Mouse (Mus musculus) limb, embryonic 14.5 days (tissue): ENCODE data around the gene Ap1g2. TPM values are rescaled to one million over a fixed set of nuclear protein-coding genes. Genes with fewer than 3 reads are reported as not detected.

ENCODE experiments used
- ATAC-seq: fragments of 200-750 bp; cut with Nextera tagmentation; 2 replicates; pipeline ENCODE4 v1.8.0; 2017; ENCODE audit warnings: low read depth, moderate number of reproducible peaks, moderate TSS enrichment; ENCODE audit not compliant: low FRiP score
- DNase-seq: peaks from one replicate; pipeline ENCODE4 v3.0.0-alpha.2; 2015; ENCODE audit warnings: low spot score
- H3K27ac ChIP-seq: fragments of 300-500 bp; sonication (generic); replicated peaks from 2 replicates; pipeline ENCODE4 v1.5.1; 2014; ENCODE audit warnings: low read depth, mild to moderate bottlenecking, low read length, moderate library complexity, mixed read lengths
- H3K27me3 ChIP-seq: fragments of 300-500 bp; sonication (generic); 2 replicates; pipeline ENCODE4 v1.6.1; 2014; ENCODE audit warnings: low read length, mixed read lengths; ENCODE audit not compliant: control insufficient read depth, insufficient read depth
- H3K36me3 ChIP-seq: fragments of 300-500 bp; sonication (generic); 2 replicates; pipeline ENCODE4 v1.6.1; 2014; ENCODE audit warnings: mild to moderate bottlenecking, low read length, moderate library complexity, mixed read lengths; ENCODE audit not compliant: control insufficient read depth, insufficient read depth
- H3K4me1 ChIP-seq: fragments of 300-500 bp; sonication (generic); 2 replicates; pipeline ENCODE4 v1.6.1; 2014; ENCODE audit warnings: antibody characterized with exemption, low read length, mixed read lengths; ENCODE audit not compliant: control insufficient read depth, insufficient read depth
- H3K4me2 ChIP-seq: fragments of 300-500 bp; sonication (generic); replicated peaks from 2 replicates; pipeline ENCODE4 v1.6.1; 2014; ENCODE audit warnings: low read depth, mild to moderate bottlenecking, low read length, moderate library complexity; ENCODE audit not compliant: severe bottlenecking
- H3K4me3 ChIP-seq: fragments of 300-500 bp; sonication (generic); replicated peaks from 2 replicates; pipeline ENCODE4 v1.5.1; 2014; ENCODE audit warnings: low read length
- H3K9ac ChIP-seq: fragments of 300-500 bp; sonication (generic); 2 replicates; pipeline ENCODE4 v1.6.1; 2014; ENCODE audit warnings: mild to moderate bottlenecking, low read depth, low read length, moderate library complexity; ENCODE audit not compliant: severe bottlenecking
- H3K9me3 ChIP-seq: fragments of 300-500 bp; sonication (generic); 2 replicates; pipeline ENCODE4 v1.6.1; 2016; ENCODE audit warnings: low read length; ENCODE audit not compliant: control insufficient read depth
- POLR2A ChIP-seq: fragments of 200-500 bp; IDR thresholded peaks from 2 replicates; pipeline ENCODE4 v1.8.0; 2012; ENCODE audit warnings: inconsistent platforms, mild to moderate bottlenecking, moderate library complexity, borderline replicate concordance; ENCODE audit not compliant: insufficient read depth, insufficient read length; ENCODE audit errors: extremely low read depth
- WGBS: fragments of 180-500 bp; shearing (Covaris S2); extraction: QIAGEN DNeasy Blood & Tissue Kit; methylation state at CpG from one replicate; pipeline ENCODE4 v1.1.7; 2014; 5-methylcytosine and 5-hydroxymethylcytosine counted together
- polyA plus RNA-seq, 2 experiments: library from polyadenylated mRNA; depleted of rRNA in 1 of 2; stranded (reverse) in 1 of 2; unstranded in 1 of 2; fragments of >200 nt; fragmentation: Nextera tagmentation in 1 of 2; extraction: Ambion mirVana in 1 of 2; gene quantifications; 2 replicates each; pipeline versions ENCODE4 v1.2.1 to v1.2.3; 2012 to 2014

The Ap1g2 gene
- polyA plus RNA-seq (2012; rRNA removed): 22.9 and 31.4 TPM in 2 replicates
- 19.5 and 20.4 TPM in 2 replicates for polyA plus RNA-seq (2014; fragmentation: Nextera tagmentation; extraction: Ambion mirVana)

GRCm38 (mm10) chr14:55105836-55106809, at the start of gene Ap1g2:
Ap1g2 (minus strand) TSS chr14:55106593.
- Histone ChIP-seq H3K9ac (peak within 1 kb of the TSS; percentile 63), H3K27me3 (no peaks in the 10 kb centered on the region), H3K36me3 (peaks cover 2% of the 10 kb centered on the region; the same call in 1 of the 2 replicates), H3K4me3 (peak within 1 kb of the TSS; percentile 43), H3K9me3 (no peaks in the 10 kb centered on the region), H3K4me1 (peaks cover 15% of the 10 kb centered on the region), H3K27ac (peak within 1 kb of the TSS; percentile 15; the same call in 1 of the 2 replicates), H3K4me2 (peak within 1 kb of the TSS; percentile 95)
- peak; percentile 79 for ATAC-seq
- WGBS: under 1% methylated on average over 39 of the region's 39 CpGs
- peak; percentile 30; the same call in 1 of the 2 replicates for TF ChIP-seq POLR2A
- peak; percentile 82 for DNase-seq

GRCm38 (mm10) chr14:55152951-55153481, 46.6 kb upstream of the Ap1g2 start:
- Histone ChIP-seq H3K36me3 (no peaks in the 10 kb centered on the region), H3K4me2 (no peak overlapping the region), H3K4me3 (no peak overlapping the region), H3K27ac (no peak overlapping the region), H3K4me1 (no peaks in the 10 kb centered on the region), H3K9me3 (no peaks in the 10 kb centered on the region), H3K27me3 (no peaks in the 10 kb centered on the region), H3K9ac (no peak overlapping the region)
- 84% methylated on average over 16 of the region's 16 CpGs for WGBS
- ATAC-seq (no peak), DNase-seq (no peak)
- TF ChIP-seq POLR2A: no peak

GRCm38 (mm10) chr14:55152174-55152573, 45.8 kb upstream of the Ap1g2 start:
- no peaks in the 10 kb centered on the region for H3K9me3 ChIP-seq
- H3K4me1 ChIP-seq: no peaks in the 10 kb centered on the region
- ATAC-seq (no peak), DNase-seq (no peak)
- no peak for TF ChIP-seq POLR2A
- no peak overlapping the region for H3K4me2 ChIP-seq
- no peaks in the 10 kb centered on the region for H3K36me3 ChIP-seq
- H3K4me3 ChIP-seq: no peak overlapping the region
- no peak overlapping the region for H3K27ac ChIP-seq
- H3K9ac ChIP-seq: no peak overlapping the region
- no peaks in the 10 kb centered on the region for H3K27me3 ChIP-seq
- 86% methylated on average over 4 of the region's 4 CpGs for WGBS

GRCm38 (mm10) chr14:55150985-55151384, 44.6 kb upstream of the Ap1g2 start:
- ATAC-seq: no peak
- no peak for TF ChIP-seq POLR2A
- Histone ChIP-seq H3K9me3 (no peaks in the 10 kb centered on the region), H3K27ac (no peak overlapping the region), H3K4me2 (no peak overlapping the region), H3K4me1 (no peaks in the 10 kb centered on the region), H3K27me3 (no peaks in the 10 kb centered on the region), H3K9ac (no peak overlapping the region), H3K4me3 (no peak overlapping the region), H3K36me3 (no peaks in the 10 kb centered on the region)
- 85% methylated on average over 5 of the region's 5 CpGs for WGBS
- DNase-seq: no peak

- 79% methylated on average over 5 of the region's 5 CpGs for WGBS
- no peaks in the 10 kb centered on the region for H3K36me3 ChIP-seq
- H3K9ac ChIP-seq: no peak overlapping the region
- no peak overlapping the region for H3K4me3 ChIP-seq
- no peaks in the 10 kb centered on the region for H3K4me1 ChIP-seq
- H3K9me3 ChIP-seq: no peaks in the 10 kb centered on the region
- DNase-seq (no peak), ATAC-seq (no peak)
- no peak overlapping the region for H3K4me2 ChIP-seq
- no peak overlapping the region for H3K27ac ChIP-seq
- no peaks in the 10 kb centered on the region for H3K27me3 ChIP-seq
- no peak for TF ChIP-seq POLR2A
Observed at GRCm38 (mm10) chr14:55149041-55149440, 42.6 kb upstream of the Ap1g2 start.
